Mouse (Mus musculus): ENCODE data around the gene Cyb5r3.

Cyb5r3 gene

DNA sequence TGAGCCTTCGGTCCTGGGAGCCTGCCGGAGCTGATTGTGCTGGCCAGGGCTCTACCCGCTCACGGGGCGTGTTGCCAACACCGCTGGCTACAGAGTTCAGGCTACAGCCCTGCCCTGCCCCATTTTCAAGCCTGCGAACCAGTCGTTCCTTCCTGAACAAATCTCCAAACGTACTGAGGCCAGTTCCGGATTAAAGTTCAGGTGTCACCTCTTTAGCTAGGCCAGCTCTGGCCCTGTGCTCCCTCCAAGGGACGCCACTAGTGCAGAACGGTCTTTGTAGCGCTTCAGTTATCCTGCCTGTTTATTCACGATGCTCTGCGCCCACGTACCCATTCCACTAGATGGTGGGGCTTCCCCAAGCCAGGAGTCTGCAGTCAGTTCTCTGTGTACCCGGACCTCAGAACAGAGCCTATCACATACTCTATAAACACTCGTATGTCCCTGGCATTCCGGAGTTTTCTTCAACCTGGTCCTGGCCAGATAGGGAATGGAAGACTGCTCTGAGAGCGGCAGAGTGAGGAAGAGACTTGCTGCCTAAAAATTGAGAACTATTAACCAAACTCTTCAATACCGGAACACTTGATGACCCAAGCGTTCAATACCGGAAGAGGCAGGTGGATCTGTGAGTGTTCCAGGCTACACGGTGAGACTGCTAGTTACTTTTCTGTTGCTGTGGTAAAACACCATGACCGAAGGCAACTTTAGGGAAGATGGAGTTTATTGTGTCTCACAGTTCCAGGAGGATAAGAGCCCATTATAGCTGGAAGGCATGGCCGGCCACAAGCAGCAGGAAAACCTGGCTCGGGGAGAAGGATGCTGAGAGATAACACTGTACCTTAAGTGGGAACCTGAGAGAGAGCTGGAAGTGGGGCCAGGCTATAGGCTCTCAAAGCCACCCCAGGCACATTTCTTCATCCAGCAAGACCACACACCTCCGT, at the start of gene Cyb5r3:
Cyb5r3 (minus strand) TSS at position 101 of the 938 bp plus-strand sequence.
- no peak for DNase-seq

DNA sequence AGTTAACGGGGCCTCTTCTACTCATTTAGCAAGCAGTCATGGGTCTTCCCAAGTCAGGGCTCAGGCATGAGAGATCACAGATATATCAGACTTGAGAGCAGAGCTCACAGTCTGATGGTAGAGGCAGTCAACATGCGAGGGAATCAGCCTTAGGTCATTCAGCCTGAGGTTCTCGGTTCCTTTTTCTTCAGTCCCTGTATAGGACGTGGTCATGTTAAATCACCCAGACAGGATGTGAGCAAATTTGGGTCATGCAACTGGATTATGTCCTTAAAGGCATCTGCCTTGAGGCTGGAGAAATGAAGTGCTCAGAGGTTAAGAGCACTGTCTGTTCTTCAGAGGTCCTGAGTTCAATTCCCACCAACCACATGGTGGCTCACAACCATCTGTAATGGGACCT, 49.3 kb upstream of the Cyb5r3 start:
- no peak for DNase-seq

DNA sequence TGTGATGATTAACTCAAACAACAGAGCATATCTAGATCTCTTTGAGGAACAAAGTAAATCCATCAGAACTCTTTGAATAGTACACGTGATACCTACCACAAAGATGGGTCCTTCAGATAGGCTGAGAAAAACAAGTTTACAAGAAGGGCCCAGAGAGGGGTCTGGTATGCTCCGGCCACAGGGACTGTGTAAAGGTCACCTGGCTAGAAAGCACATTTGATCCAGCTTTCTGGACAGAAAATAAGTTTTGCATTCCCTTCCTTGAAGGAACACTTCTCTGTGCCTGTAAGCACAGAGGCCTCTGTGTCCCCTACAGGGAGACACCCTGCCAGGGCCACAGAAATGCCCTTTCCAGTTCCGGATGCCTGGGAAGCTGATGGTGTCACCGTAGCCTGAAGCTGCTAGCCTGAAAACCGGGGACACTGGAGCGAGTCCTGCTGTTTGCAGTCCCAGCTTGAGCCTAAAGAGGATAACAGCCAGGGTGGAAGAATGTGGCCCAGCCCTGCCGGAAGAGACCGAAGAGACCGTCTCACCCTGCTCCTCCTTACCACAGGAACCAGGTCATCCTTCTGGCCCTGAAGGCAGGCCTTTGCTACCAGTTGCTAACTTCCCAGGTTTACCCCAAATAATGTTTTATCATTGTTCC, 48.1 kb upstream of the Cyb5r3 start:
- no peak for DNase-seq

DNA sequence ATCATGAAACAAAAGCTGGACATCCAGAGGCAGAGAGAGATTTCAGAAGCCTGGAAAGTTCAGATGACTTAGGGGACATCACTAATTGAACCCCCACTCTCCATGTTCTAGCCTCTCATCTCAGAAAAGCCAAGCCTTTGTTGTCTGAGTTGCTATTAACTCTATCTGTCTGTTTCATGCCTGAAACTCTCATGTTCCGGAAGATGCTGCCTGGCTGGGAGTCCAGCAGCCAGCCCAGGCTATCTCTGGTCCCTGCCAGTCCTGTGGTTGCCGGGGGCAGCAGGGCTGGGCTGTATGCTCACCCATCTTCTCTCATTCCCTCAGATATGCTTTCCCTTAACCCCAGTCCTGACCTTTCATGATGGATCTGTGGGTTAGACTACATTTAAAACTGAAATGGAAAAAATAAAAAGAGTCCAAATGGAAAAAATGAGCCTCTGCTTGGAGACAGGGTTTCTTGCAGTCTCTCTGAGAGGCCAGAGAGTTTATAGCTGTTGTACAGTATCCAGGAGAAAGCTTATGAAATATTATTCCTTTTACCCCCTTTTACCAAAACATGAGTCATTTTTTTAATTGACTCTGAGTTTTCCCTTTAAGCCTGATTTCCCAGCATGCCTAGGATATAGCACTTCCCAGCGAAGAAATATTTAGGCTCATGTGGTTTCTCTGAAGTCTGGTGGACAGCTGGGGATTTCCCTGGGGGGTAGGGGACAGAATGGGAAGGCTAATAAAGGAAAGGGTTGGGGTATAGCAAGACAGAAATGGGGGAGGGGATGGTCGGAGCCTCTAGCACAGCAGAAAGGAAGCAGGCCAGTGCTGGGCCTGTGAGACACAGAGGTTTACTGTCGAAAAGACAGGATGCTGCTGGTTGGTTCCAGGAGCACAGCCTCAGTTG, 43.2 kb upstream of the Cyb5r3 start:
- no peak for DNase-seq

DNA sequence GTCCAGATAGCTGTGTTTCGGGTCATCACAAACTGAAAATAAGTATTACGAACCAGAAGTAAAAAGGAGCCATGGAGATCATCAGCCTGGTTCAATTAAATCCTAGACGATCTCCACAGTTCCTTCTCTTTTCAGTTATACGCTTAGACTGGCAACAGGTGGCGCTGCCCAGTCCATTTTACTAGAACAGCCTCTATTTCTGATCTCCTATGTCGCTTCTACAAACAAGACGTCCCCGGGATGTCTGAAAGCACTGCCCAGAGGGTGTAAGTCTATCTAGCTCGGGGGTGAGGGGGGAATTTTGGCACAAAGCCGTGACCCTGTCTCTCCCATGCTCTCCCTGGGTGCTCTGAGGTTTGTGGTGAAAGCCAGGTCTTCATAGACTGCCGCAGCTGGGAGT, 37.8 kb upstream of the Cyb5r3 start:
- peak; percentile 32 for DNase-seq

DNA sequence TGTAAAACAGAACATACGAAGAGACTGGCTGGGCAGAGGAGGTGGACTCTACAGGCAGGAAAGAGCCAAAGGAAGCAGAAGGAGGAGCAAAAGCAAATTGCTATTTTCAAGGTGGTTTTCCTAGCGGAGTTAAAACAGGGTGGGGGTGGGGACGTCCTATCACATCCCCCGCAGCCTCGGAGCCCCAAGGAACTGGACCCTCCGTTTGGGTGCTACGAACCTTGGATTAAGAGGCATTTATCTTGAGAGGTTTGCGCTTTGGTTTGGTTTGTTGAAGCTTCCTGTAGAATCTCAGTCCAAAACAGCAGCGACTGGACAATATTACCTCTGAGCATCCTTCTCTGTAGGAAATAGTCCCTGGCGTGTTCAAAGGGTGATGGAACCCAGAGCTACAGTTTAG, 37.3 kb upstream of the Cyb5r3 start:
- no peak for DNase-seq

DNA sequence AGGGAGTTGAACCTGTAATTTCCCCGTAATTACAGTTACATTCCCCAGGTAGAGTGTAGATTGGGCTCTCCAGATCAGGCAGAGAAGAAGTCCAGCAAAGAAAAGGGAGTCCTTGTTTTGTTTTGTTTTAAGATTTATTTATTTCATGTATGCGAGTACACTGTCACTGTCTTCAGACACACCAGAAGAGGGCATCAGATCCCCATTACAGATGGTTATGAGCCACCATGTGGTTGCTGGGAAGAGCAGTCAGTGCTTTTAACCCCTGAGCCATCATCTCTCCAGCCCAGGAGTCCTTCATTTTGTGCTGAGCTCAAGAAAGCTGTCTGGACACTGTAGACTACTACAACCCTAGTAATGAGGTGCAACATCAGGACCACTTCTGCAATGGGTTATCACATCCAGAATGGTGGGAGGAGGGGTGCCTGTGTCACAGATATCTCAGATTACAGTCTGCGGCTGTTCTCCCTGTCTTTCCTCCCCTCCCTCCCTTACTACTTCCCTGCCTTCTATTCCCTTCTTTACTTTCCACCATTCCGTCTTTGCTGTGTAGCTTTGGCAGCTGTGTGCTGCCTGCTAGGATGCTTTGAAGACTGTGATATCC, 36.8 kb upstream of the Cyb5r3 start:
- no peak for DNase-seq

DNA sequence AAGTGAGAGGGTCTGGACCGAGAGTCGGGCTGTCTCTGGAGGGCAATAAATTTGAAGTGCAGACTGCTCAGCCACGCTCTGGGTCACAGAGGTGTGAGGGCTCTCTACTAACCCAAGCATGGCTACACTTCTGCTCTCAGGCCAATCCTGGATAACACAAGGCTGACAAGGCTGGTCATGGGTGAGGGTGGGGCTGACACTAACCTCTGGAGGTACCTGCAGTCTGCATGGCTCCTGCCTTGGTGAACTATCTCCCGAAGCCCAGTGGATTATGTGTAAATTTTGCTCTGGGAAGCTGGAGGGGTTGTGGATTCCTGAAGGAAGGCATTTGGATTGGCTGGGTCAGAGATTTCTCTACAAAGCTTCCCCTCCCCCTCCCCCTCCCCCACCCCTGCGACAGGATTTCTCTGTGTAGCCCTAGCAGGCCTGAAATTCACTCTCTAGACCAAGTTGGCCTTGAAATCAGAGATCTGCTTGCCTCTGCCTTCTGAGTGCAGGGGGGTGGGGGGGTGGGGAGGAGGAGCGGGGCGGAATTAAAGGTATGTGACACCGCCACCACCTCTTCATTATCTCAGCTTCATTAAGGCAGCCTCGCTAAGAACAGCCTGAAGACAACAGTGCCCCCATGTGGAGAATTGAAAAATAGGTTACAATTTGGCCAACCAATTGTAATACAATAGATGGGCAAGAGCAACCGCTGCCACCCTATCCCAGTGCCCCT, 32.5 kb upstream of the Cyb5r3 start:
- DNase-seq: peak; percentile 16

DNA sequence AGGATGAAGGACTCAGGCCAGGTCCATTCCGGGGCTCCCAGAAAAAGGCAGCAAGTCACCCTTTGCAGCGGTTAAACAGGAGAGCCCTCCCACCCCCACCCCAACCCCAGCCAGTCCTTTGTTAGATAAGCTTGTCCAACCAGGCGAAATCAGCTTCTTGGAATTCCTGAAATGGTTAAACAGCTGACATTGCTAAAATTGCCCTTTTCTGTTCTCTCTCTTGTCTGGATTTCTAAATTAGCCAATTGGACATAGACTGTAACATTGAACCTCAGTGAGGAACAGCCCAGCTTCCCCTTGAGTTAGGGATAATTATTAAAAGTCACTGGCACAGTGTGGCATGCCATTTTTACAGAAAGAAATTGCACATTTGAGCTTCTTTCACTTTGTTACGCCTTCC, 30.0 kb upstream of the Cyb5r3 start:
- no peak for DNase-seq

DNA sequence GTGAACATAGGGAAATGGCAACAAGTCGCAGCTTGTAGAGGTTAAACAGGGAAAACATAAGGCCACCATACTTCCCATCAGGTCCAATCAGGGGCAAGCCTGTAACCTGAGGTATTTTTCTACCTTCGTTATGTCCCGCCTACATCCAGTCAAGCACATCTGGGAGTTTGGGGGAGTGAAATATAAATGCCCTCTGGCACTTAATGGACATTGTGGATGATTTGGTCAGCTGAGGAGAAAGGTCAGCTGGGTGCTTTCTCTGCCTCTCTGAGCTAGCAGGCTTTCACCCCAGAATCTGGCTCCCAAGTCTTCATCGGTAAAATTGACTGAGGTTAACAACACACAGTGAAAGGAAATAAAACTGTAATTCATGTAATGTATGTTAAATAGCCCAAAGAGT, 21.0 kb upstream of the Cyb5r3 start:
- no peak for DNase-seq

DNA sequence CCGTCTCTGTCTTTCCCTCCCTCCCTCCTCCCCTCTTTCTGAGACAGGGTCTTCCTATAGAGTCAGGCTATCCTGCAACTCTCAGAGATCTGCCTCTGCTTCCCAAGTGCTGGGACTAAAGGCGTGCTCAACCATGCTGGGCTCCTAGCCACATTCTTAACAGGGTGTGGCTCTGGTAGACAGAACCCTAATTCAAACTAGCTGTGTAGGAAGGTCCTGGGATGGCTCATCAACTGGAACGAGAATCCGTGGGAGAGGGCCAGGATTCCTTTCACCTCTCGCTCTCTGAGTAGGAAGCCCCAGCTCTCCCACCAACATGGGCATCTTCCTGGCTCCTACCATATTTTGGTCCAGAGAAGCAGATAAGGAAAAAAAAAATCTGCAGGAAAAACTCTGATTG, 10.0 kb upstream of the Cyb5r3 start:
- DNase-seq: no peak

DNA sequence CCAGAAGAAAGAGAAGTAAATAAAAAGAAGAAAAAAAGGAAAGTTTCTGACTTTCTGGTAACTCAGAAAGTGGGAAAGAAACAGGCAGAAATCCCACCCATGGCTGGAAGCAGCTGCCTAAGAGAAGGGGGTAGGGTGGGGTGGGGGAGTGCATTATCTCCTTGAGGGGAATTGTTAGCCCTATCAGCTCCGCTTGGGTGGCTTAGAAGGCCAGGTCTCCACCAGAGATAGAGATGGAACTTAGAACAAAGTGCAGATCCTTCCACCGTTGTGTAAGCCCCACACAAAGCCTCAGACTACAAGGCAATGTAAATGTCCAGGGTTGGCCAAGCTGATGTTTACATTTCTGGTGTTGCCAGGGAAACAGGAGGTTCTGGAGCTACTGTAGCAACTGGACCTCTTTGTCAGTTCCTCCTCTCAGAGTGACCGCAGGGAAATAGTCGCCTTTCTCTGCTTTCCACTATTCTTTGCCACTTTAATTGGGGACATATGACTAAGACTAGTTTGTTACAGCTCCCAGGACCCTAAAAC, 9.5 kb upstream of the Cyb5r3 start:
- DNase-seq: no peak

DNA sequence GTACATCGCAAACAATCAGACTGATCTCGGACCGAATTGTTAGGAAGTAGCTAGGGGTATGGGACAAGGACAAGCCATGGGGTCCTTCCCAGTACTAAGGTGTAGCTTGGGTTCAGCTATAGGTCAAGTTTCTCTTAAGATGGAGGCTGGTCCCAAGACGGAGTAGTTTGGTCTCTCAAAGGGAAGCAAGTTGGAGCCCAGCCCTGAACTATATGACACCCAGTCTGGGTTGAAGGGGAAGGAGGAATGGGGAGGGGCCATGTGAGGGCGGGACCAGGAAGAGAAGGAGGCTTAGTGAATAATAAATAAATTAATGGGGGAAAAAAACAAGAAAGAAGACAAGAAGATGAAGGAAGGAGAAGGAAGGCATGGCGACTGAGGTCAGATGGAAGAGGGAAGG, 7.6 kb upstream of the Cyb5r3 start:
- DNase-seq: no peak

DNA sequence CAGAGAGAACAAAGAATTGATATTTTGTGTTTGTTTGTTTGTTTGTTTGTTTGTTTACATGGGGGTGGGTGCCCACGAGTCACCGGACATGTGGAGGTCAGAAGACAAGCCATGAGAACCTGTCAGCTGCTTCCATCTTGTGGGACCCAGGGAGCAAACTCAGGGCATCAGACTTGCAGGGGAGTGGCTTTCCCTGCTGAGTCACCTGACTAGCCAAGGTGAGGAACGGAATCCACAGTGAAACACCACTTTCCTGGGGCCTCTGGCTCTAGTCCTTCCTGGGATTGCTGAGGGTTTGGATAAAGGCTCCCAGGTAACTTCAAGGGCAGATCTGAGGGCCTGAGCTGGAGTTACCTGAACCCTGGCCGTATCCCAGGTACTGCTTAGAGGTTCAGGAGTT, 4.3 kb upstream of the Cyb5r3 start:
- no peak for DNase-seq

DNA sequence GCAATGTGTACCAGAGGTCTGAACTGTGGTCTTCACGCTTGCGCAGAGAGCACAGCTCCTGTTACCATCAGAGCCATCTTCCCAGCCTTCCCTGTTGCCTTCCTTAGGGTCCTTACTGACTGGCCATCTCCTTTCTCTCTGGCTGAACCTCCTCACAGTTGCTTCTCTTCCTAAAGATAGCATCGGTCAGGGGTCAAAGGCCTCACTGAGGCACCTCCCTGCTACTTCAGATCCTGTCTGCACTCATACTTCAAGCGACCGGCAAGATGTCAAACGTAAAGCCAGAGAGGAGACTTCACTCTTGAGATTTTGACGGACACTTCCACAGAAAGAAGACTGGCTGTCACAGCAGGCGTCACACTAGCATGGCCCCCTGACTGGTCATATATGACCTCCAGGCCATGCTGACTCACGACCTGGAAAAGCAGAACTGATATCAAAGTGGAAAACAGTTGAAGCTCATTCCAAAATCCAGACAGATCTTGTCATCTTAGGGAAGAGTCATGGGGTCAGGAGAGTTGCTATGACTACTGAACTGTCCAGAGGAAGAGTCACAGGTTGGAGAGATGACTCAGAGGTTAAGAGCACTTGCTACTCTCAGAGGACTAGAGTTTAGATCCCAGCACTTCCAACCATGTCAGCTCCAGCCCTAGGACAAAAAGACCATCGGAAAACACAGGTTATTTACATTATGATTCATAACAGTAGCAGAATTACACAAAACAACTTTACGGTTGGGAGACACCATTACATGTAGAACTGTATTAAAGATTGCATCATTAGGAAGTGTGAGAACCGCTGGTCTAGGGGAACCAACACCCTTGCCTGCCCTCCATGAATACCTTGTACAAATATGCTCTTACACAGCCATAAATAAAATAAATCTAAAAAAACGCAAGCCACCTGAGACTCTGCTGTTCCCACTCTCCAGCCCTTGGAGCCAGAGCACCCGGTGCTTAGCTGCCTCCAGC, 1.8 kb upstream of the Cyb5r3 start:
- DNase-seq: no peak

DNA sequence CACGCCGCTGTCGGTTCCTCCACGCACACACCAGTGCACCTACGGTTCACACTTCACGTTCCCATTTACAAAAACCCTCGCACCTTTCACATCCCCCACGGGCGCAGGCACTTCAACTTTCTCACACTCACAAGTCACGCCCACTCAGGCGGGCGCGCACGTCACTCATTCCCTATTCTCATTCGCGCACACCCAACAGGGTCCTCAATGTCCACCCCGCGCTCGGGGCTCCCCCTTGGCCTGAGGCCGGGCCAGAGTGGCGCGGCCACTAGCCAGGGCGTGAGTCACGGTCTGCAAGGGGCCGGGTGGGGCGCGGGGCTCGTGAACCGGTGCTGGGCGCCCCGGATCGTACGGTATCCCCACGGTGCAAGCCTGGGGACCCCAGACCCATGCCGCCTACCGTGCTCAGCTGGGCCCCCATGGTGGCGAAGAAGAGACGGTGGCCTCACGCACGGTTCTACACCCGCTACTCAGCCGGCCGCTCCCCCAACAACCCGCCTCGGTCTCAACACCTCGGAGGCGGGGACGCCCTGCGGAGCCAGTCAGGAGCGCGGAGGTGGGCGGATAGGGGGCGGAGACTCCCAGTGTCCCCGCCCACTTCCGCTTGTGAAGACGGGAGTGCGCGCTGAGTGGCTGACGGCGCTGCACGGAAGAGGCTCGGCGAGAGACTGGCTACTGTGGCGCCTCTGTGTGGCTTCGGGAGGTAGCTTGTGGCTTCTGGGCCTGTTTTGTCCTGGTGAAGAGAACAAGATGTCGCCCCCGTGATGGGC, 495 bp downstream of the Cyb5r3 start:
- DNase-seq: peak; percentile 98

DNA sequence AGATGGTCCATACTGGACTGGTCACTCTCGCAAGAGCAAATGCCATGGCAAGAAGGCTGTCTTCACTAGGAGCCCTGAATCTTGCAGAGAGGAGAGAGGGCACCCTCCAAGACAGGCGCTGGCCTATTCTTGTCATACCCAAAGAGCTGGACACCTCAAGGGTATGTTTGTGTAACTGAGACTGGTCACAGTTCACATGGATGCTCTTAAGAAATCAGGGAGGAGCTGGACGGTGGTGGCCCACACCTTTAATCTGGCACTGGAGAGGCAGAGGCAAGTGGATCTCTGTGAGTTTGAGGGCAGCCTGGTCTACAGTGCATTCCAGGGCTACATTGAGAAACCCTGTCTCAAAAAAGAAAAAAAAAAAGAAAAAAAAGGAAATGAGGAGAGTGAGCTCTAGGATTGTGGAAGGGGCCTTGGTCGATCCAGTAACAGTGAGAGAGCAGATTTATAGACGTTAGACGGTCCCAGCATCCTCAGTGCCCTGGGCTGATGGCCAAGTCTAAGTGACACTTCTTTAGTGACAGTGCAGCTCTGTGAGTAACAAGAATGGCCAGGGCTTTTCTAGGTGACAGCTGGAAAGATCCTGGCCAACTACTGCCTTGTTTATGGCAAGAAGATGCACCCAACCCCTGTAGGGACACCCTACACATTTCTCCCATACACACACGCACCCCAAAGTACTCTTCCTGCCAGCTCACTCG, 1.3 kb downstream of the Cyb5r3 start:
- no peak for DNase-seq

DNA sequence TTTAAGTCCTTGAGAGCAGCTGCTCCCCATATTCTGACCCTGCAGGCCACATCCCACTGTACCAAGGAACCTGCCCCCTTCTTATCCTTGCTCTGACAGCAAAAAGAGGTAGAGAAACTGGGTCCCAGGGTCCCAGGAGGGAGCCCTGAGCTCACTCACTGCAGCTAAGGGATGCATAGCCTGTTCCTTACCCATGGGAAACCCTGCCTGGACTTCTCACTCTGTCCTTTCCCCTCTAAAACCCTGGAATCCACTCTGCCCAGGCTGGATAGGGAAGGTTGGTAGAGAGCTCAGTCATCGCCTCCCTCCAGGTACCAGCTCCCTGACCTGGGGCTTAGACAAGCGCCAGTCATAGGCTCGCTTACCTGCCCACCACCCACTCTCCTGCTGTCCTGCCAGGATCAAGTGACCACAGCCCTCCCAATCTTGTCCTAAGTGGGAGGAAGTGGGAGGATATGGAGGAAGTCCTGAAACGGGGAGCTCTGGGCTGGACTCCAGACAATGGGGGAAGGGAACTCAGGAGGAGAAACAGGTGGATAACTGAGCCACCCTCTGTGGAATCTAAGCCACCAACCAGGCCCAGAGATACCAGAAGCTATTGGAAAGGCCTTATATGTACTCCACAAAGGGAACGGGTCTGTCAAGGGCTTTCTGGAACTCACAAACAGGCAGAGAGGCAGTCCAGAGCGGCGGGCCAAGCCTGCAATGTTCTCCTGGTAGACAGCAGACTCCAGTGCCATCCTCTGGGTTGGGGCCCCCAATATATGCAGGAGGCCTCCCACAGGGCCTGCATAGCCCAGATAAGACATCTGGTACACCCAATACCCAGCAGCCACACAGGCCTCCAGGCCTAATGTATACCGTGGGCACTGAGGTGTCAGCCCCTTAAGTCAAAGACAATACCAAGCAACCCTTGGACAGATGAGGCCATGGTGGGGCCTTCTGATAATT, 2.3 kb downstream of the Cyb5r3 start:
- DNase-seq: no peak

All from right cerebral cortex, postnatal 25 days (tissue).